In genomic region chr4:63408649-63409048, GRCm38 (mm10) we compare ENCODE assay signal across 8 mouse cellular contexts. TPM values are rescaled to one million over a fixed set of nuclear protein-coding genes. Genes with fewer than 3 reads are reported as not detected.
A peak's percentile ranks its signal among the peaks of the same experiment; 100 is the strongest.
DNase-seq lines count a peak whose midpoint lies in the region; ATAC-seq and TF ChIP-seq lines count a peak whose summit lies in the region.

No protein-coding gene starts in this region.

- no peaks in the 10 kb centered on the region for H3K36me3 ChIP-seq in limb, embryonic 15.5 days
- no peaks in the 10 kb centered on the region; the same call in 1 of the 2 replicates for H3K36me3 ChIP-seq in midbrain, embryonic 13.5 days
- no peaks in the 10 kb centered on the region for H3K36me3 ChIP-seq in spleen, adult 2 months (ENCODE audit: control insufficient read depth, insufficient read depth, low read length)

- ATAC-seq in limb, embryonic 15.5 days (ENCODE audit: insufficient number of reproducible peaks, low FRiP score, low TSS enrichment, low read depth) = 0 out of 2 replicates have a peak, but pooled peaks have one; percentile 36
- peak; percentile 38 for ATAC-seq in midbrain, embryonic 13.5 days

- H3K9me3 ChIP-seq in limb, embryonic 15.5 days = no peaks in the 10 kb centered on the region
- no peaks in the 10 kb centered on the region for H3K9me3 ChIP-seq in midbrain, embryonic 13.5 days

- H3K4me3 ChIP-seq in limb, embryonic 15.5 days = peak overlapping the region; percentile 49; the same call in 1 of the 2 replicates
- peak overlapping the region; percentile 69 for H3K4me3 ChIP-seq in midbrain, embryonic 13.5 days (replicated peaks)
- peak overlapping the region; percentile 31; the same call in 1 of the 2 replicates for H3K4me3 ChIP-seq in spleen, adult 2 months (ENCODE audit: extremely low read depth, insufficient read depth, insufficient read length)

- H3K27ac ChIP-seq in limb, embryonic 15.5 days = peak overlapping the region; percentile 23; the same call in 1 of the 2 replicates
- peak overlapping the region; percentile 4; the same call in 1 of the 2 replicates for H3K27ac ChIP-seq in midbrain, embryonic 13.5 days
- H3K27ac ChIP-seq in spleen, adult 2 months (ENCODE audit: insufficient read depth, low read length) = peak overlapping the region; percentile 70

- peaks cover 51% of the 10 kb centered on the region for H3K4me1 ChIP-seq in limb, embryonic 15.5 days
- peaks cover 55% of the 10 kb centered on the region for H3K4me1 ChIP-seq in midbrain, embryonic 13.5 days (replicated peaks)
- peaks cover 38% of the 10 kb centered on the region for H3K4me1 ChIP-seq in spleen, adult 2 months (ENCODE audit: control insufficient read depth, insufficient read depth, insufficient read length)

- TF ChIP-seq POLR2A in spleen, adult 2 months (IDR thresholded peaks at IDR 0.05; ENCODE audit: low read depth, low read length) = no peak

- peak; percentile 75; the same call in 1 of the 2 replicates for TF ChIP-seq CTCF in spleen, adult 2 months (IDR thresholded peaks at IDR 0.05; ENCODE audit: extremely low read depth, insufficient read depth, insufficient read length, insufficient replicate concordance)

- H3K4me2 ChIP-seq in limb, embryonic 15.5 days = peak overlapping the region; percentile 99
- peak overlapping the region; percentile 92 for H3K4me2 ChIP-seq in midbrain, embryonic 13.5 days (replicated peaks)

- 10% methylated on average over 8 of the region's 8 CpGs for WGBS in limb, embryonic 15.5 days
- 9% methylated on average over 8 of the region's 8 CpGs for WGBS in midbrain, embryonic 13.5 days
- WGBS in spleen, adult 2 months = 9% methylated on average over 8 of the region's 8 CpGs

- DNase-seq in layer of hippocampus, adult 11-12 months (ENCODE audit: low spot score) = peak; percentile 67
- no peak for DNase-seq in layer of hippocampus, adult 9-10 months (ENCODE audit: low spot score)
- DNase-seq in c-Kit-positive CD71-negative TER-119-negative erythroid progenitor cells, embryonic 14.5 days (ENCODE audit: low read depth) = peak; percentile 52
- DNase-seq in forelimb bud, embryonic 11.5 days (ENCODE audit: low read depth, low spot score) = peak; percentile 75
- peak; percentile 87 for DNase-seq in induced T-regulatory cell, adult 2 months (ENCODE audit: low read depth)
- peak in 1 of 2 experiments; percentile 75 for DNase-seq in spleen, adult 2 months (ENCODE audit: low read depth in 1 of 2, low spot score in 2 of 2)

- H3K27me3 ChIP-seq in limb, embryonic 15.5 days = no peaks in the 10 kb centered on the region
- no peaks in the 10 kb centered on the region for H3K27me3 ChIP-seq in midbrain, embryonic 13.5 days
- H3K27me3 ChIP-seq in spleen, adult 2 months (ENCODE audit: control insufficient read depth, insufficient read depth, low read length) = no peaks in the 10 kb centered on the region

- H3K9ac ChIP-seq in limb, embryonic 15.5 days = no peak overlapping the region
- peak overlapping the region; percentile 72; the same call in 1 of the 2 replicates for H3K9ac ChIP-seq in midbrain, embryonic 13.5 days (replicated peaks)

RNA-seq across cellular contexts. Expression of gene Akna, which starts 5.5 kb away (rescaled TPM):
- 5.6 and 6.0 TPM in 2 replicates for polyA plus RNA-seq in limb, embryonic 15.5 days (2015; fragmentation: Nextera tagmentation; extraction: Ambion mirVana)
- 10.7 and 11.8 TPM in 2 replicates for polyA plus RNA-seq in midbrain, embryonic 13.5 days (2015; fragmentation: Nextera tagmentation; extraction: Ambion mirVana)
- 94.1 and 100 TPM in 2 replicates for polyA plus RNA-seq in spleen, adult 2 months (2012; rRNA removed)

RNA-seq across cellular contexts. Expression of gene Orm2, which starts 46.4 kb away (rescaled TPM):
- 0.25 and 0.35 TPM in 2 replicates for polyA plus RNA-seq in limb, embryonic 15.5 days (2015; fragmentation: Nextera tagmentation; extraction: Ambion mirVana)
- polyA plus RNA-seq in midbrain, embryonic 13.5 days (2015; fragmentation: Nextera tagmentation; extraction: Ambion mirVana) = not detected in 2 replicates
- polyA plus RNA-seq in spleen, adult 2 months (2012; rRNA removed) = not detected in 2 replicates

RNA-seq across cellular contexts. Expression of gene Orm3, which starts 52.7 kb away (rescaled TPM):
- polyA plus RNA-seq in limb, embryonic 15.5 days (2015; fragmentation: Nextera tagmentation; extraction: Ambion mirVana) = not detected in 2 replicates
- not detected in 2 replicates for polyA plus RNA-seq in midbrain, embryonic 13.5 days (2015; fragmentation: Nextera tagmentation; extraction: Ambion mirVana)
- polyA plus RNA-seq in spleen, adult 2 months (2012; rRNA removed) = not detected in 2 replicates

Comparison
In these comparisons a context has a peak if more than half of its experiments do, and no peak if none do; other contexts are left out.
1. H3K27ac ChIP-seq: peak in every context shown above with its lines; median percentile 70 in spleen, adult 2 months; 23 in limb, embryonic 15.5 days; 4 in midbrain, embryonic 13.5 days.